Mouse (Mus musculus) 3T3-L1 (cell line): ENCODE measurements around the gene Hnrnph1.
"Not testable (repeated sequence)": the region's sequence is repeated elsewhere in the genome, so short reads cannot be mapped to it uniquely, and the experiment has no call there.

Source experiments
- DNase-seq: peaks from one replicate; pipeline ENCODE4 v3.0.0-alpha.2; 2015; ENCODE audit warnings: low read depth, low spot score

Gene Hnrnph1

GRCm38 (mm10) chr11:50376911-50377891, at the start of gene Hnrnph1:
Gene Hnrnph1, plus strand, starts transcription at chr11:50376990.
- DNase-seq: peak; percentile 99

GRCm38 (mm10) chr11:50328075-50328625, 48.6 kb upstream of the Hnrnph1 start:
- no peak for DNase-seq

GRCm38 (mm10) chr11:50329378-50329777, 47.4 kb upstream of the Hnrnph1 start:
- DNase-seq: no peak

- DNase-seq: no peak
Observed at GRCm38 (mm10) chr11:50333181-50333580, 43.6 kb upstream of the Hnrnph1 start.

- no peak for DNase-seq
Observed at GRCm38 (mm10) chr11:50336126-50336525, 40.7 kb upstream of the Hnrnph1 start.

GRCm38 (mm10) chr11:50336891-50337290, 39.9 kb upstream of the Hnrnph1 start:
- no peak for DNase-seq

- DNase-seq: no peak
Observed at GRCm38 (mm10) chr11:50345486-50345885, 31.3 kb upstream of the Hnrnph1 start.

GRCm38 (mm10) chr11:50346256-50347032, 30.3 kb upstream of the Hnrnph1 start:
- no peak for DNase-seq

- DNase-seq: no peak
Observed at GRCm38 (mm10) chr11:50352177-50352576, 24.6 kb upstream of the Hnrnph1 start.

- no peak for DNase-seq
Observed at GRCm38 (mm10) chr11:50354162-50354561, 22.6 kb upstream of the Hnrnph1 start, which contains the start of gene Cby3. Gene Cby3, plus strand, starts transcription at chr11:50354462.

- DNase-seq: no peak
Observed at GRCm38 (mm10) chr11:50354851-50355250, 21.9 kb upstream of the Hnrnph1 start.

GRCm38 (mm10) chr11:50355395-50355794, 21.4 kb upstream of the Hnrnph1 start:
- no peak for DNase-seq

GRCm38 (mm10) chr11:50358950-50359861, 17.6 kb upstream of the Hnrnph1 start:
- DNase-seq: no peak

GRCm38 (mm10) chr11:50361282-50361681, 15.5 kb upstream of the Hnrnph1 start:
- not testable (repeated sequence) for DNase-seq

GRCm38 (mm10) chr11:50364548-50364947, 12.2 kb upstream of the Hnrnph1 start:
- DNase-seq: peak; percentile 91

- no peak for DNase-seq
Observed at GRCm38 (mm10) chr11:50365322-50365721, 11.5 kb upstream of the Hnrnph1 start.

GRCm38 (mm10) chr11:50367531-50367930, 9.3 kb upstream of the Hnrnph1 start:
- DNase-seq: no peak

- DNase-seq: peak; percentile 69
Observed at GRCm38 (mm10) chr11:50369360-50369911, 7.4 kb upstream of the Hnrnph1 start.

- DNase-seq: no peak
Observed at GRCm38 (mm10) chr11:50370969-50371368, 5.8 kb upstream of the Hnrnph1 start.

GRCm38 (mm10) chr11:50371399-50371841, 5.4 kb upstream of the Hnrnph1 start:
- DNase-seq: peak; percentile 52
